Mouse (Mus musculus): ENCODE measurements around the gene Atp12a.

The Atp12a gene

GRCm38 (mm10) chr14:56379336-56379735 lies 14.5 kb downstream of the Atp12a start:
- no peak for DNase-seq (ENCODE audit: low spot score)

DNA sequence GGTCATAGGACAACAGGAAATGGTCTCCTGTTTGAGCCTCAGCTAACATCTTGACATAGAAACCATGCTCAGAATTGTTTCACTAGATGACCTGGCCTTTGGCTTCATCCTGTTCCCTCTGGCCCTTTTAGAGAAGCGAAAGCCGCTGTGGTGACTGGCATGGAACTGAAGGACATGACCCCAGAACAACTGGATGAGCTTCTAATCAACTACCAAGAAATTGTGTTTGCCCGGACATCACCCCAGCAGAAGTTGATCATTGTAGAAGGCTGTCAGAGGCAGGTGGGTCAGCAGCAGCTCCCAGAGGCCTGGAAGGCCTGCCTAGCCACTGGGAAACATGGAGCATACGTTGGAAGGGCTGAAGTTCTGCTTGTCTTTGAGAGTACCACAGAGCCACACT lies 17.5 kb downstream of the Atp12a start:
- DNase-seq (ENCODE audit: low spot score) = no peak

DNA sequence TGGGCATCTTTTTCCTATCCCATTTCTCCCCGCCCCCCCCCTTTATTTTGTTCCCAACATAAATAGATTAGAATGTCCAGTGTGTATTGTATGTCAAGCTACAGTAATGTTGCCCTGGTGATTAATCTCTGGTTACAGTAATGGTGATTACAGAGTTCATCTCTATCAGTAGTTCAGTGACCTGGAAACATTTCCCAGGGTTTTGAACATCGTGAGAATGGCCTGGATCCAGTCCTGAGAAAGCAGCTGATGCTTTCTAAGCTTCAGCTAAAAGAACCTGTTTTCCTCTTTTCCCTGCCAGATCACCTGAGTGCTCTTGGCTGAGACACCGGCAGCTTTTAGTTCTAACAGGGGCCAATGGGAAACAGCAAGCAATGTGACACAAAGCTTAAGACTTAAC lies 25.4 kb downstream of the Atp12a start:
- DNase-seq (ENCODE audit: low spot score) = no peak

GRCm38 (mm10) chr14:56393704-56394312 lies 28.9 kb downstream of the Atp12a start:
- no peak for DNase-seq (ENCODE audit: low spot score)

- DNase-seq (ENCODE audit: low spot score) = peak; percentile 52
Measured at GRCm38 (mm10) chr14:56398001-56398400, 33.1 kb downstream of the Atp12a start.

DNA sequence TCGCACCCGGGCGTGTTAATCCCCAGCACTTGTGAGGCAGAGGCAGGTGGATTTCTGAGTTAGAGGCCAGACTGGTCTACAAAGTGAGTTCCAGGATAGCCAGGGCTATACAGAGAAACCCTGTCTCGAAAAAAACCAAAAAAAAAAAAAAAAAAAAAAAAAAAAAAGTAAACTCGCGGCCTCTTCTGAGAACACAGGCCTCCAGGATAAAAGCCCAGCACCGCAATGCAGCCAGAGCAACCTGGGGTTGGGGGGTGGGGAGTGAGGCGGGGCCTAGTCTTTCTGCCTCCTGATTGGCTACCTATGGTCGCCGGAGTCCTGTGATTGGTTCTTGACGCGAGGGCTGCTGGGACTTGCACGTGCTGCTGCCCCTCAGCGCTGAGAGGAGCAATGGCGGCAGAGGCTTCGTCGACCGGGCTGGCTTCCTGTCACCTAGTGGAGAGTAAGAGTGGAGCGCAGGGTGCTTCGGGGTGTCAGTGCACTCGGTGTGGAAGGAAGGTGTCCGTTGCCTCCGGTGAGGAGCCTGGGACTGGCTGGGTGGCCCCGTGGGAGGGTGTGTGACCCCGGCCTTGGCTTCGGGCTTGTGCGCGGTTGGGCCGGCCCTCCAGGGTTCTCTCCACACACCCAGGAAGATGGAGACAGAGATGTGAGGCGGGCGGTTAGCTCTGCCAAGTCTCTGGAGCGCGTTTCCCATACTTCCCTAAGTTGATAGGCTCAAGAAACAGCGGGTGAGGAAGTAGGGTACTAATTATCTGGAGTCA lies 37.6 kb downstream of the Atp12a start, which contains the start of gene Rnf17:
Gene Rnf17, plus strand, starts transcription at position 271 of the 761 bp plus-strand sequence.
- peak; percentile 55 for DNase-seq (ENCODE audit: low spot score)

DNA sequence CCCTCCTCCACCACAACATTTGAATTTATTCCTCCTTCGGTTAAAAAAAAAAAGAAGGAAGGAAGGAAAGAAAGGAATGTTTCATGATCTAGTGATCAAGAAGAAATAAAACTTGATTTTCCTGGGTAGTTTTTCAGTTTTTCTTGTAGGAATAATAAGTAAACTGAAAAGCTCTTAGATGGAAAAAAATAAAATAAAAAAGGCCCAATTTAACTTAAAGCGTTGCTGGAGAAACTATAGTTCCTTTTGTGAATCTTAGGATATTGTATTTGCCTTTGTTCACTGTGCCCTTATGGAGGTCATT lies 38.2 kb downstream of the Atp12a start:
- no peak for DNase-seq (ENCODE audit: low spot score)

Measured in testis, postnatal 10 days (tissue).